Mouse (Mus musculus) lung, adult 2 months (tissue): Measurements from ENCODE around the gene Mnt.

Source experiments
- CTCF ChIP-seq: fragments of 200-500 bp; IDR thresholded peaks from 2 replicates; pipeline ENCODE4 v1.5.1; 2011; ENCODE audit warnings: mild to moderate bottlenecking, low read length, control low read depth; ENCODE audit not compliant: insufficient read depth
- POLR2A ChIP-seq: fragments of 200-500 bp; IDR thresholded peaks from 2 replicates; pipeline ENCODE4 v1.6.1; 2011; ENCODE audit warnings: low read depth, mild to moderate bottlenecking, control low read depth, low read length, borderline replicate concordance; ENCODE audit errors: extremely low read depth

GRCm38 (mm10) chr11:74840739-74841138, 10.0 kb downstream of the Mnt start:
- TF ChIP-seq CTCF (no peak), POLR2A (no peak)
